Mouse (Mus musculus): ENCODE measurements around the gene Ryr1. TPM values are rescaled to one million over a fixed set of nuclear protein-coding genes. Genes with fewer than 3 reads are reported as not detected.
"Not testable (repeated sequence)": the region's sequence is repeated elsewhere in the genome, so short reads cannot be mapped to it uniquely, and the experiment has no call there.

Ryr1 gene
- polyA plus RNA-seq, 1 experiment from 2014 or later = 0.03 TPM

- ChIA-PET CTCF (interaction anchor here (0.8 to 1.4 kb wide), 2 partner anchors 9 to 10 kb away, joined by 4 read pairs; partner anchors contain the start of genes Eif3k and Map4k1), POLR2A (interaction anchor here (0.6 kb wide), 1 partner anchor 25 kb away, joined by 3 read pairs; no protein-coding TSS in a partner anchor)
- TF ChIP-seq CTCF (IDR thresholded peaks at IDR 0.05) = peak; percentile 89
- DNase-seq (ENCODE audit: low read depth, low spot score) (no peak), ATAC-seq (no peak)
- in situ Hi-C loops (cut with MboI; ENCODE audit: low pct_unique_long_range_greater_than_20kb) = no loop called here
- no peaks in the 10 kb centered on the region for H3K27me3 ChIP-seq
Observed at GRCm38 (mm10) chr7:28972542-28972985, 152.4 kb downstream of the Ryr1 start.

DNA sequence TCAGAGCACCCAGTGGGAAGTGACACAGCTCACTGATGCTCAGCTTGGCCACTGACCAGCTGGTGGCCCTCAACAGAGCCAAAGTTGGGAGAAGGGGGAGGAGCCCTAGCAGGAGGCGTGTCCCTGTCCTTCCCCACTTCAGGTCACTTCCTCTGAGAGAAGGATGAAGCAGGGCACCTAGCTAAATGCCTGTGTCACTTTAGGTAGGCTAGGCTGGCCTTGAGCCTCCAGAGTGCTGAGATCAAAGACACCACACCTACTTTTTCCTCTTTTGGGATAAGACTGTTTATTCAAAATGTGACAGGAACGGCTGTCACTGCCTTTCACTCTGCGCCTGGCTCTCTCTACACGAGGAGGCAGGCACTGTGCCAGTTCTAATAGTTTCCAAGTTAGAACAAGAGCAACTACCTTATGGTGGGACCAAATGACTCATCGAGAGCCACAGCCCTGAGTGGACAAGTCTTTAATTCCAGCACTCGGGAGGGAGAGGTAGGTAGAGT lies 153.2 kb downstream of the Ryr1 start:
- POLR2A ChIA-PET = interaction anchor here (0.5 to 1.8 kb wide), 4 partner anchors 13 to 92 kb away, joined by 3 to 5 read pairs (median 4); no protein-coding TSS in a partner anchor
- no peaks in the 10 kb centered on the region for H3K27me3 ChIP-seq
- in situ Hi-C loops (cut with MboI; ENCODE audit: low pct_unique_long_range_greater_than_20kb) = no loop called here
- DNase-seq (ENCODE audit: low read depth, low spot score) (peak; percentile 83), ATAC-seq (peak; percentile 58)
- no peak for TF ChIP-seq CTCF (IDR thresholded peaks at IDR 0.05)
- CTCF ChIA-PET = interaction anchor here (0.6 to 1.4 kb wide), 5 partner anchors 9 to 265 kb away, joined by 3 to 5 read pairs (median 4); no protein-coding TSS in a partner anchor

DNA sequence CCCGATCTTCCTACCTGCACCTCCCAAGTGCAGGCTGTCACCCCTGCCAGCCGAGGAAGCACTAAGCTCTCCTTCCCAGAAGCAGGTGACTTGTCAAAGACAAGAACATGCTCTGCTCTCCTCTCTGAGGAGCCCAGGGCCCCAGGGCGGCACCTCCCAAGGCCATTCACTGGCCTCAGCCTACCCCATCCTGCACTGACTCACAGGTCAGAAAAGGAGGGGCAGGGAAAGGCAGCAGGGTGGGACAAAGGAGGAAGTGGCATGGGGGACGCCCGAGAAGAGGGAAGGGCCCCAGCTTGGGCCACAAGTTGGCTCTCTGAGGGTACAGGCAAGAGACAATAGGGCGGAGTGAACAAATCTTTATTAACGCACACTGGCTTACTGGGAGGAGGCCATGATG lies 153.9 kb downstream of the Ryr1 start:
- CTCF ChIA-PET = interaction anchor here (0.7 to 1.4 kb wide), 3 partner anchors 8 to 55 kb away, joined by 3 to 5 read pairs (median 4); no protein-coding TSS in a partner anchor
- no peaks in the 10 kb centered on the region for H3K27me3 ChIP-seq
- POLR2A ChIA-PET = interaction anchor here (0.5 to 1.8 kb wide), 4 partner anchors 9 to 91 kb away, joined by 3 to 5 read pairs (median 4); partner anchors contain the start of gene Actn4
- ATAC-seq (no peak), DNase-seq (ENCODE audit: low read depth, low spot score) (no peak)
- no peak for TF ChIP-seq CTCF (IDR thresholded peaks at IDR 0.05)
- in situ Hi-C loops (cut with MboI; ENCODE audit: low pct_unique_long_range_greater_than_20kb) = no loop called here

DNA sequence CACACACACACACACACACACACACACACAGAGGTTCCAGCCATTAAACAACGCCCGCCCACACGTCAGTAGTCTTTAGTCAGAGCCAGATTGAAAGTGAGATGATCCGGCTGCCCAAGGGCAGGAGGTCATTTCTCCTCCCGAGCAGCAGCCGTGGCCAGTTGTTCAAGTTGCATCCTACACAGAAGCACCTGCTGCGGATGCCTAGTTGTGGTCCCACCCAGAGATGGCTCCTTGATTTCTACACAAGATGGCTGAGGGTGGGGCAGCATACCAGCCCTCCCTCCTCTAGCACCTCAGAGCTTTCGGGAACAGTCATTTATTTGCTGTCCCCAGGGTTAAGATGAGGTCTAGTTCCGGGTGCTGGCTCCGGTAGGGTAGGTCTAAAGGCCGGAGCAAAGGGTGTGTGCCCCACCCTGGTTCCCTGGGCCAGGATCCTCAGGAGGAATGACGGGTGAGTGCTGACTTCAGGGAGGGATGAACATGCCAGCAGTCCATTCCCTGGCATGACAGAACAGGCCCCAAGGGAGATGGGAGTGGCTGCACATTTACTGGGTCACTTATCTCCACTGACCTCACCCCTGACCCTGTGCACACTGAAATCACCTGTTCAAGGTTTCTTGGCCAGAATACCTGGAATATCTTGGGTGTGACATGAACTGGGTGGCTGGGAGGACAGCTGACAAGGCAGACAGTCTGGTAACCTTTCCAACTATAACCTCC lies 155.1 kb downstream of the Ryr1 start:
- no peak for ATAC-seq
- no peaks in the 10 kb centered on the region for H3K27me3 ChIP-seq
- POLR2A ChIA-PET = interaction anchor here (0.9 to 1.3 kb wide), 2 partner anchors 8 to 10 kb away, joined by 3 read pairs; partner anchors contain the start of gene Actn4
- DNase-seq (ENCODE audit: low read depth, low spot score) = no peak
- in situ Hi-C loops (cut with MboI; ENCODE audit: low pct_unique_long_range_greater_than_20kb) = loop anchor here (10.0 kb wide), 1 partner anchor 55 kb away; no protein-coding TSS in a partner anchor
- CTCF ChIA-PET = no interaction called here
- no peak for TF ChIP-seq CTCF (IDR thresholded peaks at IDR 0.05)

DNA sequence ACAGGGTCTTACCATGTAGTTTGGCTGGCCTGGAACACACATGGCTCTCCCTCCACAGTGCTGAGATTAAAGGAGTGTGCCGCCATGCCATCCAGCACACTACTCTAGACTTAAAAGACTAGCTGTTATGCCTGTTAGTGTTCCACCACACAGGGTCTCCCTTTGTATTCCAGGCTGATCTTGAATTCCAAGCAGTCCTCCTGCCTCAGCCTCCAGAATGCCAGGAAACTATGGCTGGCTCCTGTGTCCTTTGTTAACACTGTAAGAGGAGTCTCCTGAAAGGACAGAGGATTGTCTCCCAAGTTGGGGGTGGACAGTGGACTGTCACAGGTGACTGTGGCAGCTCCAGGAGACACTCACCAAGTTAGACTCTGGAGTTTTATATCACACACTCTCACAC lies 155.7 kb downstream of the Ryr1 start:
- POLR2A ChIA-PET = interaction anchor here (1.3 kb wide), 1 partner anchor 9 kb away, joined by 3 read pairs; no protein-coding TSS in a partner anchor
- no peak for TF ChIP-seq CTCF (IDR thresholded peaks at IDR 0.05)
- no peaks in the 10 kb centered on the region for H3K27me3 ChIP-seq
- DNase-seq (ENCODE audit: low read depth, low spot score) (no peak), ATAC-seq (no peak)
- CTCF ChIA-PET = no interaction called here
- in situ Hi-C loops (cut with MboI; ENCODE audit: low pct_unique_long_range_greater_than_20kb) = loop anchor here (10.0 kb wide), 1 partner anchor 54 kb away; no protein-coding TSS in a partner anchor

DNA sequence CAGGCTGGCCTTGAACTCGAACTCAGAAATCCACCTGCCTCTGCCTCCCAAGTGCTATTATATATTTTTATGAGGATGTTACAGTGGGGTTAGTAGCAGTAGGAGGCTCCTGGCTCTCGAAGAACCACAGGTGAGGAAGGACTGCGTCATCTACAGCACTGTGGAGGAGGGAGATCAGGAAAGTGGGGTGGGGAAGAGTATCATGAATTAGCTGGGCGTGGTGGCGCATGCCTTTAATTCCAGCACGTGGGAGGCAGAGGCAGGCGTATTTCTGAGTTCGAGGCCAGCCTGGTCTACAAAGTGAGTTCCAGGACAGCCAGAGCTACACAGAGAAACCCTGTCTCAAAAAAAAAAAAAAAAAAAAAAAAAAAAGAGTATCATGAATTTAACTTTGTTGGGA lies 156.9 kb downstream of the Ryr1 start:
- DNase-seq (ENCODE audit: low read depth, low spot score); CTCF ChIA-PET; ATAC-seq; H3K27me3 ChIP-seq; POLR2A ChIA-PET: not testable (repeated sequence)
- in situ Hi-C loops (cut with MboI; ENCODE audit: low pct_unique_long_range_greater_than_20kb) = loop anchor here (10.0 kb wide), 1 partner anchor 53 kb away; no protein-coding TSS in a partner anchor

DNA sequence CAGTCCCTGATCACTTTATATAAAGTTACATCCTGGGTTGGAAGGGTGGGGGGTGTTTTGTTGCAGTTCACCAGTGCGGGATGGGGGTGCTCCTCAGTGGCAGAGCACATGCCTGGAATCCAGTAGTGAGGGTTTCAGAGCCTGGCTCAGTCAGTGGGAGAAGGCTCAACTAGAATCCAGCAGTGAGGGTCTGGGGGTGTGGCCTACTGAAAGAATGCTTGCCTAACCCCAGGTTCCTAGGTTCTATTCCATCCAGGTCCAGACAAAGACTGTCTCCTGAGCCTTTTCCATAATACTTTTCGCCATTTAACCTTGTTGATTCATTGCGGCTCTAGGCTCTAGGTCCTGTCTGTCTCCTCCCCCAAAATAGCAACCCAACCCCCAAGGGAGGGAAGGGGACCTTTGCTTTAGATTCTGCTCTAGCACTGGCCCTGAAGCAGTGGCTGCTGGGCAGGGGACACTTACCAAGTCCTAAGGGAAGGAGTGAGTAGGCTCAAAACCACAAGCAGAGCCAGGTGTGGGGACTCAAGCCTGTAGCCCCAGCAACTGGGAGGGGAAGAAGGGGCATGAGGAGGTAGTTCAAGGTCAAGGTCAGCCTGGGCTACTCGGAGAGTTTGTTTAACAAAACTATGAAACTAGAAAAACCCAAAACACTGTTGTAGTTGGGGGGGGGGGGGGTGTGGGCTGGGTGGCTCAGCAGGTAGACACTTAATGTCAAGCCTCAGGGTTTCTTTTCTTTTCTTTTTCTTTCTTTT lies 158.1 kb downstream of the Ryr1 start:
- ATAC-seq = no peak
- no peak for TF ChIP-seq CTCF (IDR thresholded peaks at IDR 0.05)
- no peak for DNase-seq (ENCODE audit: low read depth, low spot score)
- H3K27me3 ChIP-seq = no peaks in the 10 kb centered on the region
- in situ Hi-C loops (cut with MboI; ENCODE audit: low pct_unique_long_range_greater_than_20kb) = loop anchor here (10.0 kb wide), 1 partner anchor 52 kb away; no protein-coding TSS in a partner anchor
- ChIA-PET CTCF (no interaction called here), POLR2A (no interaction called here)

- no peak for DNase-seq (ENCODE audit: low read depth, low spot score)
- no peak for TF ChIP-seq CTCF (IDR thresholded peaks at IDR 0.05)
- CTCF ChIA-PET = no interaction called here
- POLR2A ChIA-PET = interaction anchor here (0.6 kb wide), 1 partner anchor 16 kb away, joined by 5 read pairs; the partner anchor contains the start of genes Eif3k and Map4k1
- H3K27me3 ChIP-seq = no peaks in the 10 kb centered on the region
- ATAC-seq = no peak
- in situ Hi-C loops (cut with MboI; ENCODE audit: low pct_unique_long_range_greater_than_20kb) = loop anchor here (10.0 kb wide), 1 partner anchor 51 kb away; no protein-coding TSS in a partner anchor
Observed at GRCm38 (mm10) chr7:28966181-28966580, 158.8 kb downstream of the Ryr1 start.

- H3K27me3 ChIP-seq = no peaks in the 10 kb centered on the region
- in situ Hi-C loops (cut with MboI; ENCODE audit: low pct_unique_long_range_greater_than_20kb) = loop anchor here (10.0 kb wide), 1 partner anchor 51 kb away; no protein-coding TSS in a partner anchor
- CTCF ChIA-PET = no interaction called here
- TF ChIP-seq CTCF (IDR thresholded peaks at IDR 0.05) = no peak
- POLR2A ChIA-PET = interaction anchor here (0.6 kb wide), 1 partner anchor 17 kb away, joined by 5 read pairs; the partner anchor contains the start of genes Eif3k and Map4k1
- ATAC-seq (no peak), DNase-seq (ENCODE audit: low read depth, low spot score) (no peak)
Observed at GRCm38 (mm10) chr7:28965346-28965840, 159.6 kb downstream of the Ryr1 start.

All from Patski (cell line).